Mouse (Mus musculus): ENCODE data around the gene 4930544G11Rik. TPM values are rescaled to one million over a fixed set of nuclear protein-coding genes. Genes with fewer than 3 reads are reported as not detected.

4930544G11Rik gene
- polyA plus RNA-seq, 1 experiment from 2014 or later = not detected

Other genes with a start within 250 kb of the 4930544G11Rik start
- gene Prdm5, start 173.6 kb upstream of the 4930544G11Rik start, polyA plus RNA-seq (2014; fragmentation: Nextera tagmentation; extraction: Ambion mirVana) = 27.0 and 28.7 TPM in 2 replicates